Mouse (Mus musculus): ENCODE data around the gene Kat14.

The Kat14 gene

GRCm38 (mm10) chr2:144382624-144383138 is 13.9 kb downstream of the Kat14 start:
- DNase-seq, result no peak

GRCm38 (mm10) chr2:144386296-144386695 is 17.5 kb downstream of the Kat14 start:
- no peak for DNase-seq

GRCm38 (mm10) chr2:144388416-144388815 is 19.6 kb downstream of the Kat14 start:
- peak; percentile 18 to 43 for DNase-seq

GRCm38 (mm10) chr2:144399531-144399930 is 30.7 kb downstream of the Kat14 start:
- DNase-seq, result no peak

GRCm38 (mm10) chr2:144400659-144401058 is 31.9 kb downstream of the Kat14 start:
- DNase-seq, result no peak

- DNase-seq, result no peak
Measured at GRCm38 (mm10) chr2:144409037-144409436, 40.3 kb downstream of the Kat14 start.

GRCm38 (mm10) chr2:144410603-144411002 is 41.8 kb downstream of the Kat14 start:
- DNase-seq, result no peak

GRCm38 (mm10) chr2:144414646-144415045 is 45.9 kb downstream of the Kat14 start:
- no peak for DNase-seq

- no peak for DNase-seq
Measured at GRCm38 (mm10) chr2:144416859-144417258, 48.1 kb downstream of the Kat14 start.

GRCm38 (mm10) chr2:144418062-144418461 is 49.3 kb downstream of the Kat14 start:
- peak; percentile 52 to 69 for DNase-seq

GRCm38 (mm10) chr2:144422094-144422675 is 53.4 kb downstream of the Kat14 start:
- no peak for DNase-seq

GRCm38 (mm10) chr2:144425761-144426160 is 57.0 kb downstream of the Kat14 start:
- peak; percentile 22 to 52 for DNase-seq

- no peak for DNase-seq
Measured at GRCm38 (mm10) chr2:144427852-144428251, 59.1 kb downstream of the Kat14 start.

GRCm38 (mm10) chr2:144428659-144429058 is 59.9 kb downstream of the Kat14 start:
- no peak for DNase-seq

GRCm38 (mm10) chr2:144429171-144429570 is 60.4 kb downstream of the Kat14 start:
- DNase-seq, result no peak

- DNase-seq, result no peak
Measured at GRCm38 (mm10) chr2:144431286-144431825, 62.6 kb downstream of the Kat14 start.

GRCm38 (mm10) chr2:144435679-144436078 is 66.9 kb downstream of the Kat14 start:
- DNase-seq, result no peak

GRCm38 (mm10) chr2:144438424-144438823 is 69.6 kb downstream of the Kat14 start:
- DNase-seq, result no peak

GRCm38 (mm10) chr2:144439191-144439700 is 70.5 kb downstream of the Kat14 start:
- no peak for DNase-seq

GRCm38 (mm10) chr2:144441386-144441915 is 72.7 kb downstream of the Kat14 start:
- no peak for DNase-seq

GRCm38 (mm10) chr2:144446360-144446999 is 77.7 kb downstream of the Kat14 start:
- no peak for DNase-seq

- no peak for DNase-seq
Measured at GRCm38 (mm10) chr2:144450378-144450777, 81.6 kb downstream of the Kat14 start.

GRCm38 (mm10) chr2:144452364-144453008 is 83.7 kb downstream of the Kat14 start:
- peak; percentile 67 to 86 for DNase-seq

Data from kidney, adult 8-10 months (tissue).